Mouse (Mus musculus) common myeloid progenitor, adult 5-6 weeks (primary cell): ENCODE results near the gene Enpp1. TPM values are rescaled to one million over a fixed set of nuclear protein-coding genes. Genes with fewer than 3 reads are reported as not detected.

ENCODE experiments used
- ATAC-seq: replicated peaks from 2 replicates; pipeline ENCODE4 v1.8.0; 2016; ENCODE audit warnings: low read depth, mild to moderate bottlenecking, moderate TSS enrichment, inconsistent platforms; ENCODE audit not compliant: poor library complexity, severe bottlenecking
- total RNA-seq: library from RNA; stranded (forward); fragments of 200-1000, 187-1606 nt; gene quantifications from 2 replicates; pipeline ENCODE4 v1.2.3, GENCODE M21; 2017

Gene Enpp1
- total RNA-seq, 1 experiment from 2014 or later, result 4.8 TPM

- ATAC-seq, result no peak
Measured at GRCm38 (mm10) chr10:24603727-24604126, 108.2 kb downstream of the Enpp1 start.

GRCm38 (mm10) chr10:24603035-24603434 lies 108.9 kb downstream of the Enpp1 start:
- ATAC-seq, result no peak

- ATAC-seq, result no peak
Measured at GRCm38 (mm10) chr10:24599802-24600201, 112.2 kb downstream of the Enpp1 start.

- no peak for ATAC-seq
Measured at GRCm38 (mm10) chr10:24598693-24599092, 113.3 kb downstream of the Enpp1 start.

- ATAC-seq, result no peak
Measured at GRCm38 (mm10) chr10:24597789-24598188, 114.2 kb downstream of the Enpp1 start.

GRCm38 (mm10) chr10:24596869-24597339 lies 115.1 kb downstream of the Enpp1 start:
- ATAC-seq, result no peak

GRCm38 (mm10) chr10:24596003-24596868 lies 115.7 kb downstream of the Enpp1 start:
- ATAC-seq, result no peak

- ATAC-seq, result peak; percentile 51
Measured at GRCm38 (mm10) chr10:24595250-24596002, 116.5 kb downstream of the Enpp1 start, which contains the start of gene Ccn2. Gene Ccn2, plus strand, starts transcription at chr10:24595442.

GRCm38 (mm10) chr10:24593556-24593955 lies 118.4 kb downstream of the Enpp1 start:
- ATAC-seq, result no peak

- ATAC-seq, result 0 out of 2 replicates have a peak, but pooled peaks have one; percentile 9
Measured at GRCm38 (mm10) chr10:24592969-24593368, 119.0 kb downstream of the Enpp1 start.

- ATAC-seq, result no peak
Measured at GRCm38 (mm10) chr10:24592318-24592717, 119.6 kb downstream of the Enpp1 start.

- ATAC-seq, result peak; percentile 64
Measured at GRCm38 (mm10) chr10:24591741-24592140, 120.2 kb downstream of the Enpp1 start.

- peak; percentile 71 for ATAC-seq
Measured at GRCm38 (mm10) chr10:24591136-24591535, 120.8 kb downstream of the Enpp1 start.

GRCm38 (mm10) chr10:24590546-24590945 lies 121.4 kb downstream of the Enpp1 start:
- no peak for ATAC-seq

- no peak for ATAC-seq
Measured at GRCm38 (mm10) chr10:24589238-24589637, 122.7 kb downstream of the Enpp1 start.

- no peak for ATAC-seq
Measured at GRCm38 (mm10) chr10:24588824-24589223, 123.1 kb downstream of the Enpp1 start.

Other genes with a start within 250 kb of the Enpp1 start
- gene Ccn2, start 116.7 kb downstream of the Enpp1 start, total RNA-seq, result not detected in 2 replicates
- 1.0 TPM in 1 of 2 replicates, not detected in the other for gene Enpp3, start 130.7 kb upstream of the Enpp1 start, total RNA-seq
- 27.5 and 31.1 TPM in 2 replicates for gene Med23, start 157.8 kb upstream of the Enpp1 start, total RNA-seq
- not detected in 2 replicates for gene Arg1, start 215.3 kb upstream of the Enpp1 start, total RNA-seq